ENCODE assay signal across 22 mouse cellular contexts in the genomic region with DNA sequence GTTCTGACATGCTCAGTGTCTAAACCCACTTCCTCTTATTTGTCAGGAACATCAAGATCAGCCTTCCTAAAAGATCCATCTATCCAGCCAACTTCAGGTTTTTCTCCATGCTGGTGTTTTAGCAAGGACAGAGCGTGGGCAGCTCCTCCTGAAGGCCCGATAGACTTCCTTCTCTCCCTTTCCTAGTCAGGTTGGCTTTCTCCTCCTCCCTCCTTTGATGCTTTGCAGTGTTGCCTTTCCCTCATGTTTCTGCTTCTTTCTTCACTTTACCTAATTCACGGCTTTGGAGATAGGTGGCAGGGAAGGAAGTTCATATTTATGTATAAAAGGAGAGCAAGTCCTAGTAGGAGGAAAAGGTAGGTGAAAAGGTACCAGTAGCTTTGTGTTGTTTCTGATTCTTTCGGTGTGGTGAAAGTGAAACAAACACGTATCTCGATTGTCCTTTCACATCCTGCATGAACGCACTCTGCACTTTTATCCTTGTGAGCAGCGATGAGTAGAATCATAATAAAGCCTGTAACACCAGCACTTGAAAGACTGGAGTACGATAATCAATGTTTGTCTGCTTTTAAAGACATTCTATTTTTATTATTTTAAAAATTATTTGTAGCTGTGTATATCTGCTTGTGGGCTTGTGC. TPM values are rescaled to one million over a fixed set of nuclear protein-coding genes. Genes with fewer than 3 reads are reported as not detected.
"Had no signal": no experiment of that assay in that cellular context is flagged by ENCODE, and none has a peak within 500 bp of the region (broad histone marks: within the 10 kb centered on the region; RNA-seq: fewer than 3 reads in every experiment).

No protein-coding gene starts in this region.

- ATAC-seq: liver, embryonic 12.5 days had no signal

- DNase-seq: kidney, adult 9 months; kidney, postnatal 14 days; kidney, postnatal 4 days; liver; lung, adult 18-20 months; lung, postnatal 10 days; lung, postnatal 36 days; midbrain, embryonic 14.5 days; retina, postnatal 1 day; thymus, adult 18-20 months; thymus, postnatal 36 days had no signal

RNA-seq across cellular contexts. Expression of gene Gm42517, which starts 18.1 kb away (rescaled TPM):
- total RNA-seq: megakaryocyte-erythroid progenitor cell, adult 5-6 weeks had no signal
- polyA plus RNA-seq: limb, embryonic 10.5 days; liver, embryonic 12.5 days; lung, embryonic 15.5 days; stomach, embryonic 16.5 days had no signal

RNA-seq across cellular contexts. Expression of gene Pde6b, which starts 38.6 kb away (rescaled TPM):
- total RNA-seq: megakaryocyte-erythroid progenitor cell, adult 5-6 weeks; midbrain, postnatal 0 days had no signal
- polyA plus RNA-seq: liver, embryonic 15.5 days; midbrain, postnatal 0 days; neural tube, embryonic 12.5 days; small intestine, adult 2 months; spleen, adult 2 months; urinary bladder, adult 2 months had no signal
